Comparison of ENCODE assay signal across 8 mouse cellular contexts in the genomic region with DNA sequence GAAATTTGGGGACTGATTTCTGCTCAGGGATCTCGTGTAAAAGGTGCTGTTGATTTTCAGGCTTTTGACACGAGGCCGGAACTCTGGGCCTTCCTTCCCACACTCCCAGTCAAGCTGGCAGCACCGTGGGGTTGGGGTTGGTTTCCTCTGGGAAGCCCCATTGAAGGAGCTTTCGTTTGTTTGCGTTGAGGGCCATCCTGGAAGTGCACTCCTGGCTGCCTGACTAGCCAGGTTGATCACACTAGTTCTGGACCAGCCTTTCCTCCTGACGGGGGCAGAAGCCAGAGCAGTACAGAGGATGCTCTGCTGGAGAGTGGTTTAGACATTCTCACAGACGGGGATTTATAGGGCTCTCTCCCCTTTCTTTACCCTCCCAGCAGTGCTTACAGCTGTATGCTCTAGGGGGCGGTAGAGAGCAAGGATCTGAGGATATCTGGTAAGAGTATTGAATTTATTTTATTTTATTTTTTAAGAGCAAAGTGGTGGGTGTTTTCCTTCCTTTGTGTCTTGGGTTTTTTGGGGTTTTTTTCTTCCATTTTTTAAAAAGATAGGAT.
DNase-seq lines count a peak whose midpoint lies in the region; ATAC-seq and TF ChIP-seq lines count a peak whose summit lies in the region.

No protein-coding gene starts in this region.

- H3K4me1 ChIP-seq in cortical plate, adult 2 months (ENCODE audit: control insufficient read depth, insufficient read depth, low read length): no peaks in the 10 kb centered on the region
- H3K4me1 ChIP-seq in heart, embryonic 16.5 days (ENCODE audit: control insufficient read depth, insufficient read depth, low read length): peaks cover 12% of the 10 kb centered on the region

- TF ChIP-seq POLR2A in cortical plate, adult 2 months (IDR thresholded peaks at IDR 0.05; ENCODE audit: extremely low read depth, insufficient read depth, low read length): no peak

- peak overlapping the region; percentile 8; the same call in 1 of the 2 replicates for H3K4me2 ChIP-seq in heart, embryonic 16.5 days (ENCODE audit: low read depth, low read length)

- H3K27me3 ChIP-seq in heart, embryonic 16.5 days (ENCODE audit: control insufficient read depth, insufficient read depth, low read length): no peaks in the 10 kb centered on the region

- H3K36me3 ChIP-seq in heart, embryonic 16.5 days (ENCODE audit: control insufficient read depth, insufficient read depth): no peaks in the 10 kb centered on the region

- peak; percentile 60 for ATAC-seq in heart, embryonic 16.5 days (replicated peaks; ENCODE audit: extremely low read depth, insufficient read depth, low FRiP score)
- ATAC-seq in megakaryocyte-erythroid progenitor cell, adult 5-6 weeks (replicated peaks; ENCODE audit: low FRiP score, low TSS enrichment, poor library complexity, severe bottlenecking): peak; percentile 62

- no peak overlapping the region for H3K27ac ChIP-seq in cortical plate, adult 2 months (ENCODE audit: insufficient read depth, low read length)
- peak overlapping the region; percentile 59 for H3K27ac ChIP-seq in heart, embryonic 16.5 days (ENCODE audit: low read length)
- H3K27ac ChIP-seq in layer of hippocampus, adult 2 months: no peak overlapping the region

- H3K4me3 ChIP-seq in cortical plate, adult 2 months (ENCODE audit: insufficient read depth, low read length): no peak overlapping the region
- H3K4me3 ChIP-seq in heart, embryonic 16.5 days (ENCODE audit: low read length): no peak overlapping the region
- H3K4me3 ChIP-seq in layer of hippocampus, adult 2 months: no peak overlapping the region

- no peak overlapping the region for H3K9ac ChIP-seq in heart, embryonic 16.5 days (ENCODE audit: low read length)

- peak; percentile 74 for TF ChIP-seq CTCF in cortical plate, adult 2 months (IDR thresholded peaks at IDR 0.05; ENCODE audit: extremely low read depth, insufficient read depth, low read length)
- TF ChIP-seq CTCF in layer of hippocampus, adult 2 months (conservative IDR thresholded peaks at IDR 0.05): peak; percentile 96

- H3K9me3 ChIP-seq in heart, embryonic 16.5 days (replicated peaks; ENCODE audit: control insufficient read depth, low read length): no peaks in the 10 kb centered on the region

- peak; percentile 56 for DNase-seq in layer of hippocampus, adult 11-12 months (ENCODE audit: low spot score)
- DNase-seq in layer of hippocampus, adult 9-11 months: no peak
- DNase-seq in MN1 (ENCODE audit: low spot score): peak; percentile 48
- peak; percentile 39 to 71 for DNase-seq in layer of hippocampus, adult 2 months (ENCODE audit: low spot score in 2 of 2)
- DNase-seq in testis, postnatal 10 days (ENCODE audit: low spot score): peak; percentile 71

- WGBS in heart, embryonic 16.5 days: 27% methylated on average over 9 of the region's 9 CpGs
